Mouse (Mus musculus) adrenal gland, postnatal 14 days (tissue): ENCODE results near the gene Kctd17. TPM values are rescaled to one million over a fixed set of nuclear protein-coding genes. Genes with fewer than 3 reads are reported as not detected.

Experiments used
- DNase-seq: peaks from one replicate; pipeline ENCODE4 v3.0.0; 2021; ENCODE audit warnings: mixed read lengths
- total RNA-seq: library from RNA; stranded (reverse); gene quantifications from 2 replicates; pipeline ENCODE4 v1.2.3, GENCODE M21; 2021

Gene Kctd17
- total RNA-seq, 1 experiment from 2014 or later, result 83.4 TPM

DNA sequence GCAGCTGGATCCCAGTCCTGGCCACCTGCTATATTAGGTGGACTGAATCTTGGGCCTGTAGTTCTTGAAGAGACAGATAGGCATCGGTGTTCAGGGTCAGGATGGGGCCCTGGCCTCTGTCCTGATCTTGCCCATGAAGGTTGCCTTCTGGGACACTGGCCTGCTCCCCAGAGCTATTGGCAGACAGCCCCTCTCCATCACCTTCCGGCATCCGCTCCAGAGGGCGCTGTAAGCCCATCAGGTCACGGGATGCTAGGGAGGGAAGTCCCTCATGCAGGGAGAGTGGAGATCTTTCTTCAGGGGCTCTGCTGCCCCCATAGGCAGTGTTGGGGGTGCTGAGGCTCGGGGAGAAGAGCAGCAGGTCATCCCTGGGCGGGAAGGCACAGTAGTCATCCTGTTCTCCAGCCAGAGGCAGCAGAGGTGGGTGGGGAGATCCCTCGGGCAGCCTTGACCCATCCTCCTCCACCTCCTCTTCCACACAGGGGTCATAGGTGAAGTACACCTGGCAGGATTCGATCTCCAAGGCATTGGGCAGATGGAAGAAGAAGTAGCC lies 53.2 kb downstream of the Kctd17 start:
- DNase-seq, result peak; percentile 56

DNA sequence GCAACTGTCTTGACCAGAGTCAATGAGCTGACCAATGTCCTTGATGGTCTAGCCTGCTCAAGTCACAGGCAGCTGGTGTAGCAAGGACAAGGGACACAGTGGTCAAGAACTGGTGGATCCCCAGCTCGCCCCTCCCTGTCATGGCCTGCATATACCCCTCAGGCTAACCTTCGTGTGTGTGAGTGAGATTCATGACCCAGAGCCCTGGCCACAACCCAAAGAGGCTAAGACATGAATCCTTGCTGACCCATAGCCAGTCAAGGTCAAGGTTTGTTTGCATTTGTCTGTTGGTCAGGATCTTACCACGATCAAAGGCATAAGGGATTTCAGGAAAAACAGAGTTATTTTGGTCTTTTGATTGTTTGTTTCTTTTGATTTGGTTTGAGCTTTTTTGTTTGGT lies 54.2 kb downstream of the Kctd17 start:
- DNase-seq, result peak; percentile 60

DNA sequence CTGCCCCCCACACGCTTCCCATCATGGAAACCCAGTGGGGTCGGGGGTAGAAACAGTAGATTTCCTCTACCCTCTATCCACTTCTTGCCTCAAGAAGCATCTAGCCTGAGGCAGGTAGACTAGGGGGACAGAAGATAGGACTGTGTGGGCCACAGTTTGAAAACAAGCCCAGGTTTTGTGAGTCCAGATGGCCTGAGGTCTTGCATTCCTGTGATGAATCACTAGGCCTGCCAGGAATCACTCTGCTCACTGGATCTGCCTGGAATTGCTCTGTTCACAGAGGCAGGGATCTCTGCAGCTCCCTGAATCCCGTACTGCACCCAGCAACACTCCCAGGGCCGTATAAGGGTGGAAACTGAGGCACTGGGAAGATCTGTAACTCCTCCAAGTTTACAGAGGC lies 54.9 kb downstream of the Kctd17 start:
- DNase-seq, result no peak

DNA sequence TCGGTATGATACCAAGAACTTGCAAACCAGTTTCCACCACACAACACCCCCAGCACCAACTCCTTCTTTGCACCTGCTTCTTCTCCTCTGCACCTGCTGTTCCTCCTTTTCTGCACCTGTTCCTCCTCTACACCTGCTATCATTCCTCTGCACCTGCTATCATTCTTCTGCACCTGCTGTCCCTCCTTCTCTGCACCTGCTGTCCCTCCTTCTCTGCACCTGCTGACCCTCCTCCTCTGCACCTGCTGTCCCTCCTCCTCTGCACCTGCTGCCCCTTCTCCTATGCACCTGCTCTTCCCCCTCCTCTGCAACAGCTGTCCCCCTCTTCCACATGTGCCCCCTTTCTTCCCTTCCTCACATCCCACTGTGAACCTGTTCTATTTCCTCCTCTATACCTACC lies 58.2 kb downstream of the Kctd17 start:
- no peak for DNase-seq

DNA sequence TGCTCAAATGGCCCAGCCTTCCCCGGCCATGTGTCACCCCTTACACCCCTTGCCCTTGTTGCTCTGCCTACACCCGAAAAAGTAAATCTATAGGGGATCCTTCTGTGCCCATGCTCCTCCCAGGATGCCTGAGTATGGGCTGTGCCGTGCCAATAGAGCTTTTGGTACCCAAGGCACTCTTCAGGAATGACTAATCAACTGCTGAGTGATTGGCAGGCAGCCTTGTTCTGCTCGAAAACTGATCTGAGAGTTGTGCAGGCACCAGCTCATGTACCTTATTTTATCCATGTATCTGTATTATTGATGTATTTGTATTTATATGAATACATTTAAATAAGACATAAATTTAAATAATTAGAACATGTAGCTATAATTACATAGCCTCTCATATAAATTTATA lies 58.7 kb downstream of the Kctd17 start:
- DNase-seq, result no peak

Other genes starting within 250 kb of the Kctd17 start
- 0.94 TPM in 1 of 2 replicates, not detected in the other for gene Pvalb, start 222.2 kb upstream of the Kctd17 start, total RNA-seq
- 2.4 and 5.5 TPM in 2 replicates for gene Ncf4, start 183.8 kb upstream of the Kctd17 start, total RNA-seq
- 0.59 and 14.0 TPM in 2 replicates for gene Csf2rb2, start 122.8 kb upstream of the Kctd17 start, total RNA-seq
- gene Csf2rb, start 102.8 kb upstream of the Kctd17 start, total RNA-seq, result 5.9 and 27.2 TPM in 2 replicates
- gene Tex33, start 32.7 kb upstream of the Kctd17 start, total RNA-seq, result not detected in 2 replicates
- gene Tst, start 22.7 kb upstream of the Kctd17 start, total RNA-seq, result 167 and 212 TPM in 2 replicates
- gene Mpst, start 22.1 kb upstream of the Kctd17 start, total RNA-seq, result 43.6 and 57.0 TPM in 2 replicates
- 2.9 and 37.6 TPM in 2 replicates for gene Tmprss6, start 40.1 kb downstream of the Kctd17 start, total RNA-seq
- 0.41 and 4.2 TPM in 2 replicates for gene Il2rb, start 66.7 kb downstream of the Kctd17 start, total RNA-seq
- 53.4 and 69.2 TPM in 2 replicates for gene C1qtnf6, start 102.9 kb downstream of the Kctd17 start, total RNA-seq
- gene Sstr3, start 116.1 kb downstream of the Kctd17 start, total RNA-seq, result 0.56 and 0.98 TPM in 2 replicates
- gene Rac2, start 144.2 kb downstream of the Kctd17 start, total RNA-seq, result 9.0 and 44.5 TPM in 2 replicates
- 4.6 and 12.8 TPM in 2 replicates for gene Cyth4, start 168.5 kb downstream of the Kctd17 start, total RNA-seq